Mouse (Mus musculus) frontal cortex, adult 2 months (tissue): ENCODE results near the gene Tff3. TPM values are rescaled to one million over a fixed set of nuclear protein-coding genes. Genes with fewer than 3 reads are reported as not detected.
A peak's percentile ranks its signal among the peaks of the same experiment; 100 is the strongest.

Experiments
- DNase-seq, 2 experiments: peaks; one replicate each; pipeline ENCODE4 v3.0.0; 2022; ENCODE audit warnings: low spot score in 1 of 2; ENCODE audit errors: extremely low spot score in 1 of 2
- polyA plus RNA-seq: library from polyadenylated mRNA; depleted of rRNA; stranded (reverse); fragments of >200 nt; gene quantifications from 2 replicates; pipeline ENCODE4 v1.2.3, GENCODE M21; 2012; rRNA removed

The Tff3 gene
- 0.24 and 1.8 TPM in 2 replicates for polyA plus RNA-seq

DNA sequence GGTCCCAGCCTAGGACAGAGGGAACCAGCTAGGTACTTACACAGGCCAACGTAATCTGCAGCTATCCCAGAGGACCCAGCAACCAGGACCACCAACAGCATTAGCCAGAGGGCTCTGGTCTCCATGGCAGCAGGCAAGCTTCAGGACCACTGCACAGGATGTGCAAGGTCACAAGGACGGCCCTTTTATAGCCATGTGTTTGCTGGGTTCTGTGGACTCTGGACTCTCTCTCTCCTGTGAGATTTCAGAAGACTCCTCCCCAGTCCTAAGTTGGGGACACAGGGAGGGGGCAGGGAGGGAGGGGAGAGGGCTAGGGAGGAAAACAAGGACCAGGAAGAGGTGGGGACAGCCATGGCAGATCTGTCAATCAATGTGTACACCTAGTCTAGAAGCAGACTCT lies at the start of gene Tff3:
Gene Tff3 (minus strand): TSS at position 195 of the 400 bp plus-strand sequence.
- no peak for DNase-seq

DNA sequence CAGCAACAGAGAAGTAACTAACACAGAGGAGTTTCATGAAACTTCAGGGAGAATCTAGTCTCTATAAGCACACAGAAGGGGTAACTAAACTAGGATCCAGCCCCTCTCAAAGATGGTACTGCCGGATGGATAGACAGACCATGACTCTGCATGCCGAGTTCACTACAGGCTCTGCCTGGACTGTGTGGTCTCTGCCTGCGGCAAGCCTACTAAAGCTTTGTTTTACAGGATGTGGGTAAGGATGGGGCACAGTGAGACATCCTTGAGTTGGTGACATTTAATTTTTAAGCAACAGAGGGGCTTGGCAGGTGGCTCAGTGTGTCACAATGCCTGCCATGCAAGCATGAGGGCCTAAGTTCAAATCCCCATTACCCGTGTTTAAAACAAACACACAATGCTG lies 46.9 kb upstream of the Tff3 start:
- no peak for DNase-seq

DNA sequence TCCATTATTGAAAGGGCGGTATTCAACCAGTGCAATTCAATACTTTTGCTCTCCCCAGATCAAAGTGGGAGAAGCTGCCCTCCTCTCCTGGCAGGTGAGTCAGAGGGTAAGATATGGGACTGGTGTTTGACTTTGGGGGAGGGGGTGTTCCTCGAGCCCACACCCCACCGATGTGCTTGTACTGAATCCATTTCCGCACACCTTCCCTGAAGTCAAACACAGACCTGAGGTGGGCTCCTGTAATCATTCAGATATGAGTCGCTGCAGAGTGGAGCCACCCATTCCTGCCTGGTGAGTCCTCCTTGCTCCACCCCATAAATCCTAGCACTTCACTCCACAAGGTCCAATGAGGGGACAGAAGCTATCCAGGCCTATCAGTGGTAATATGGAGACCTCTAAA lies 40.4 kb upstream of the Tff3 start:
- DNase-seq: no peak

DNA sequence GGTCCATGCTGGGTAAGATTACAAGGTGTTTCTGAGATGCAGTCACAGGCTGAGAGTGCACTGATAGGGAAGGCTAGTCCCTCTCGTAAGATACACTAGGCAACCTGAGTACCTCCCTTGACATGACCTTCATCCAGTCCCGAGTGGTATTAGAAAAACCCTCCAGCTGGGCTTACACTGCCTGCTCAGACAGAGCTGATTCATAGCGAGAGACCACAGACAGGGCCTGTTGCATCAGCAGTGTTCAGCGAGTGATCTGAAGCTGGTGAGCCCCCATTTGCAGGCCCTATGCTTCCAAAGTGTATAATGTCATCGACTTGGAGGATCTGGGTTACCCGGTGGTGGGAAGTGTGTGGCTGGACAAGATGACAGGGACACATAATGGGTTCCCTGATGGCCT lies 35.7 kb upstream of the Tff3 start, which contains the start of gene Tff1:
Gene Tff1 (minus strand): TSS at position 151 of the 400 bp plus-strand sequence.
- DNase-seq: no peak

DNA sequence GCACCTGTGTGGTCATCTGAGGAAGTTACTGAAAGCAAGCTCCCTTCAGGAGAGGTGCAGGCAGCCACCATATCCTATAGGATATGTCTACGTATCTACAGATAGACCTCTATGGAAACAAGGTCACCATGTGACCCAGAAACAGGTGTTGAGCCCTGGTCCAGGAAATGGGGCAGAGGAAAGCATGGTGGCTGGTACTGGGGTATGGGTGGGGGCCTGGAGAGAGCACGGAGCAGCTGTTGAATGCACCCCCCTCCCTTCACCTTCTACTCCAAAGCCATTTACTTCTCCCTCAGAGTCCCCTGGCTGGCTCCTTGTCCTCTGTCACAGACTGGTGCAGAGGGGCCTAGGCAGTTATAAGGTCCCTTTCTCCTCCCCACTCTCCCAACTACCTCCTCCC lies 34.4 kb upstream of the Tff3 start:
- no peak for DNase-seq

DNA sequence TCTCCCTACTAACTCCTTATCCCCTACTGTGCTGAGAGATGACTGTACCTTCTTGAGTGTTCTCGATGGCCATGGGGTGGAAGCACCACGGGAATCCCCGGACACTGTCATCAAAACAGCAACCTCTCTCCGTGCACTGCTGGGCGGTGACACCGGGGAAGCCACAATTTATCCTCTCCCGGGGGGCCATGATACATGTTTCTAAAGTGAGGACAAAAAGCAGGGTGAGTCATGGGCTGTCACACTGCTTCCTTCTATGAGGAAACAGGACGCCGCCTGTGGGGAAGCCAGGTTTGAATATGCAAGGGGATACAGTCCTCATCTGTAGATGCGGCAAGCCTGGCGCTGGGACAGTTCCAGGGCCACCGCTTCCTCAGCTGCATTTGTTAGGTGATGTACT lies 33.2 kb upstream of the Tff3 start:
- DNase-seq: no peak

DNA sequence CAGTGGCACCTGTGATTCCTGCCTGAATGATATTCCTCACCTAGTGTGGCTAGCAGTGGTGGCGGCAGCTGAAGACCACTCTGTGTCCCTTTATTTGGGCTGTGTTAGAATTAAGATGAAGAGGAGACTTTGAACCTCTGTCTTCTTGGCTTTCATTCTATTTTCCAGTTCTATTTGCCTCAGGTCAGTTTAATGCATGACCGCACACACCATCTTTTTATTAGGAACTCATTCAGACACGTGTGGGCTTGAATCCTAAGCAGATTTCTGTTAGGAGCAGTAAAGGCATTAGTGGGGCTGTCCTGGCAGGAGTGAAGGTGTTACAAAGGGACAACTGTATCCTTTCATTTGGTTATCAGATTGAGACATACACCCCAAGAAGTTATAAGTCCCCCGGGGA lies 30.8 kb upstream of the Tff3 start:
- no peak for DNase-seq

DNA sequence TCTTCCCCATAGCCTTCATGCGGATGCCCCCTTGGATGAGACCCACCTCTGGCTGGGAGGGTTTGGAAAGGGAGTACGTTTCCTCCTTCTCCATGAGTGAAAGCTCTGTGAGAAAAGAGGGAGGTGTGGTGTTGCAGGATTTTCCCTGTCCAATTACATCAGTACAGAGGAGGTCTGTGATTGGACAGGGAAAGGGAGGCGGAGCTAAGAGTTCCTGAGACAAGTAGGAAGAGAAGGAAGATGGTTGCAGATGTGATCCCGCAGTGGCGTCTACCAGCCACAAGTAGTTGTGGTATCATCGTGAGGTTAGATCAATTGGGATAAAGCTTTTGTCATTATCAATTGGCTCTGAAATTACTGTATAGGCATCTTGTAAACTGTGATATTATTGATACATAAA lies 28.5 kb upstream of the Tff3 start:
- no peak for DNase-seq

DNA sequence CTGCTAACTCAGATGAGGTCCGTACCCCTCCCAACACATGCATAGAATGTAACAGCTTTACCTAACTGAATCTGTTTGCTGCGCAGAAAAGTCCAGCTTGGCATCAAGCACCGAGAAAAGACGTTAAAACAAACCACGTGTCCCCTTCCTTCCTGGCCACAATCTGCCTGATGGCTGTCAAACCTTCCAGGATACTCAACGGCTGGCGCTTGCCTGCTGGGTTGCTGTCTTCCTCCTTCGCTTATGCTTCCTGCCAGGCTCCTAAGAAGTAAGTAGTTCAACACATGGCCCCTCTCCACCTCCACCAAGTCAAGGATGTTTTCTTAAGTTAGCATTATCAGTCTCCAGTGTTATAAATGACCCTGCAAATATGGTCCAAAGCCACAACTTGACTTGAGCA lies 24.3 kb upstream of the Tff3 start:
- DNase-seq: no peak

DNA sequence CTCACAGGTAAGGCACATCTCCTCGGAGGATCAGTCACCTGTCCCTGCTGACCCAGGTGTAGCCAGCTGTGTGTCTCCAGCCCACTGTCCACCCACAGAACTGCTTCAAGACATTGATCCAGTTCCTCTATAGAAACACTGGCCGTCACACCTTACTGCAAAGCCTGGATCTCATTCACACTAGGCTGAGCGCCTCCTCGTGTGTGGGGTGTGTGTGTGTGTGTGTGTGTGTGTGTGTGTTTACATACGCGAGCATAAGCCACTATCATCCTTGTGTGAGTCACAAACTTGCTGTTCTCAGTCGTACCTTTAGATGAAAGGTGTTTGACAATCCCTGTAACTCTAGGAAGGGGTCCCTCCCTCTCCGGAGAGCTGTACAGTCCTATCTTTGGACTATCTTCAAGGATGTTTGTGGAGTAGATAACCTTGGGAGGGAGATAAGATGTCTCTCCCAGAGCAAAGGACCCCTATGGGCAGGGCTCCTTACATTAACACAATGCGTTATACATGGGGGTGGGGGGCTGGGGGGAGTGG lies 23.6 kb upstream of the Tff3 start:
- DNase-seq: no peak

DNA sequence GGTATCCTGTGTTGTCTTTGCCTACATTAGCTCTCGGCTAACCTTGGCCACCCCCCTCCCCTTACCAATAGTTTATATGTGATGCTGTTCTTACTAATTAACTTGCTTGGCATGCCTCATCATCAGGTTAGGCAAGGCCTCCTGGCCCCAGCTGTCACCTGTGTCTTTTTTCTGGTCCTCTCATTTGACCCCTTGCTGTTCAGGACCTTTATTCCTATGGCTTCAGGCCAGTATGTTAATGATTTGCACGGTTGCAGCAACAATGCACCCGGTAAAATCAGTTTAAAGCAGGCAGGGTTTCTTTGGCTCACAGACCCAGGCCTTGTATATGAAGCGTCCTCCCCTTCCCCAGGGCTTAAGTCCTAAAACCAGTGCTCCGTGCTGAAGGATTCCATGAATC lies 23.1 kb upstream of the Tff3 start:
- DNase-seq: no peak

DNA sequence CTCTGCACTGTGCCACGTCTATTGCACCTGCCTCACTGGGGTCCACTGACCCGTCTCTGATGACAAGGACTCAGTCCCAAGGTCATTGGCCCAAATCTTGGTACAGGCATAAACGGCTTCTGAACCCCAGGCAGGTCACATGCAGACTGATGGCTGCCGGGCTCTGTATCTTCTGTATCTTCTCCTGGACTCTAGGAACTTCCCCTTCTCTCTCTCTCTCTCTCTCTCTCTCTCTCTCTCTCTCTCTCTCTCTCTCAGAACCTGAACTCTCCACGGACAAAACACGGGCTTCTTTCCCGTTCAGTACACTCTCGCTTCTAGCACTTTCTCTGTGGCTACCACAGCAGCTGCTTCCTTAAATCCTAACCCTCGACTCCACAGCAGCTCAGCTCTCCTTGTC lies 16.6 kb upstream of the Tff3 start:
- DNase-seq: no peak

DNA sequence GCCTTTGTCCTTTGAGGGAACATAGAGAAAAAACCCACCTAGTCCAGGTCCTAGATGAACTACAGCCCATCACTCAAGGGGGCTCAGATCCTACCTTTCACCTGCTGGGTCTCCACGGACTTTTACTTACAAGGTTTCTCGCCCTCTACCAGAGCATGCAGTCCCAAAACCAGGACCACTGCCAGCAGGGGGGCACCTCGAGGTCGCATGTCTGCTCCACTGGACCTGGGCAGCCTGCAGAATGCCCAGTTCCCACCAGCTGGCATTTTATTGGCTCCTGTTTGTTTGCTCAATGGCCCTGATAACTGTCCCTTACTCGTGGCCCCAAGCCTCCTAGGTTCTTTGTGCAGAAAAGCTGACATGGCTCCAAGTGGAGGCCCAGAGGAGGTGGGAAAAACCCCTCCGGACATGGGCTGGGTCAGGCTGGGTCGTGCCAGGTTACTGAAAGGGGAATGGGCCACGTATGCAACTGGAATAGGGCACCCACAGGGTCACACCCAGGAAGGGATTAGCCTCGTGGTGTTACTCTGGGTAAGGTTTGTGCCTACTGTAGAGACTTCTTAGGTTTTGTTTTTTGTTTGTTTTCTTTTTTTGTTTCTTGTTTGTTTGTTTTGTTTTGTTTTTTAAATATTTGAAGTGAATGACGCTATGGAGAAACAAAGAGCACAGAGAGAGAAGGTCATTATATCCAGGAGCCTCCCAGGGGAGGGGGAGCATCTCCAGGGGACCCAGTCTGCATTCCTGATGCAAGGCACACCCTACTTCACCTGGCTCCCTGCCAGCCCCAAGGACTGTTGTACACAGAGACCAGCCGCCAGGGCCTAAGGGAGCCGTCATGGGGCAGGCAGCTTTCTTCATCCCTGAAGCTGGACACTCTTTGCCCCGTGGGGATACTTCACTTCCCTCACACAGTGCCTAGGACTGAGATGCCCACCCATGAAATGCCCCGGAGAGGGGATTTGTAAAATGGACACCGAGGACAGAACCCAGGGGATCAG lies 14.9 kb upstream of the Tff3 start, which contains the start of gene Tff2:
Gene Tff2 (minus strand): TSS at position 243 of the 998 bp plus-strand sequence.
- DNase-seq: no peak

DNA sequence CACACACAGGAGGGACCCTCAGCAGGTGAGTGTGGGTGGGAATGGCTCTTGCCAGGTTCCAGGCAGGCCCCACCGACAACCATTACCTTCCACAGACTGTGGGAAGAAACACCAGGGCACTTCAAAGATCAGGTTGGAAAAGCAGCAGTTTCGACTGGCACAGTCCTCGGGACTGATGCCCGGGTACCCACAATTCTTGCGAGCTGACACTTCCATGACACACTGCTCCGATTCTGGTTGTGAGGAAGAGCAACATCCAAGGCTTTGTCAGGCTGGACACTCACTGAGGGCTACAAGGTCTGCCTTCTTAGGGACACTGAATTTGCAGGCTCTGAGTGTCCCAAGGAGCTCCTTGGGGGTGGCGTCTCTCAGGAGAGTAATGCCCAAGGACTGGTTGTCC lies 12.7 kb upstream of the Tff3 start:
- DNase-seq: no peak

DNA sequence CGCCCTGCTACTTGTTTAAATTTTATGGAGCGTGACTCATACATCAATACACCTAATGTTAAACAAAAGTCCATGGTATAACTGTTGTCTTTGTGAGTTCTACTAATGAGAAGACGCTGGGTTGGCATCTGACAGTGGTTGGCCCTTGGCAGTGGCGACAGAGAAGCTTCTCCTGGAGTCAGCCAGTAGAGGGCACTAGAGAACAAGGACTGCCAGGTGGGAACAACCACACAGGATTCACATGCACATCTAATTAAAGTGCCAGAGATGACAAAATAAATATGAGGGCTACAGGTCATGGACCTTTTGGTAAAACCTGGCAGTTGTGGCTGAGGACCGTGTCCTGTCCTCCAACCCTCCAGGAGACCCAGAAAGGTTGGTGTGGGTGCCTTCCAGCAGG lies 9.0 kb upstream of the Tff3 start:
- DNase-seq: peak in 1 of 2 experiments; percentile 87

DNA sequence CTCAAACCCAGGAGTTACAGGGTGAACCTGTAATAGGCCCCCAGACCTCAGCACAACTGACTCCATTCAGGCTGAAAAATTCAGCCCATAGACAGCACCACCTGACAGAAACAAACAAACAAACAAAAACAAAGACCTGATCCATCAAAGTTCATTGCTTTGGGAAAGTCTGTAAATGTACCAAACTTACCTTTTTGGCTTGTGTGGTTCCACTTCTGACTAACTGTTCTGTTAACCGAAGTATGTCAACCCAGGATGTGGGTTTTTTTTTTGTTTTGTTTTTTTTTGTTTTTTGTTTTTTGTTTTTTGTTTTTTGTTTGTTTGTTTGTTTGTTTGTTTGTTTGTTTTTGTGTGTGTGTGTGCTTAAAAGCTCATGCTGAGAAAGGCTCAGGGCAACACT lies 7.4 kb upstream of the Tff3 start:
- DNase-seq: no peak

DNA sequence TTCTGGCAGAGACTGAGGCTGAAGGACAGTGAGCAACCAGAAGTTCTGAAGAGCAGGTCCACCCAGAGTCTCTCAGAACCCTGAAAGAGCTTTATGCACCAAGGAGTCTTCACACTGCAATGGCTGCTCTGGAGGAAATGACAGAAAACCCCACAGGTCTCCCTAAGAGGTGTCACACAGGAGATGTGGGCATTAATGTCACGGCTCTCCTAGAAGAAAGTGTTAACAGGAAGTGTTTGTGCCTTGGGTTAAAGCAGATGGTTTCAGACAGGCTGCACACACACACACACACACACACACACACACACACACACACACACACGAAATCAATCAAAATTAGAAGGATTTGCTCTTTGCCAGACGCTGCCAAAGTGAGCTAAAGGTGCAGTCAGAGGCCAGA lies 6.8 kb upstream of the Tff3 start:
- no peak for DNase-seq

DNA sequence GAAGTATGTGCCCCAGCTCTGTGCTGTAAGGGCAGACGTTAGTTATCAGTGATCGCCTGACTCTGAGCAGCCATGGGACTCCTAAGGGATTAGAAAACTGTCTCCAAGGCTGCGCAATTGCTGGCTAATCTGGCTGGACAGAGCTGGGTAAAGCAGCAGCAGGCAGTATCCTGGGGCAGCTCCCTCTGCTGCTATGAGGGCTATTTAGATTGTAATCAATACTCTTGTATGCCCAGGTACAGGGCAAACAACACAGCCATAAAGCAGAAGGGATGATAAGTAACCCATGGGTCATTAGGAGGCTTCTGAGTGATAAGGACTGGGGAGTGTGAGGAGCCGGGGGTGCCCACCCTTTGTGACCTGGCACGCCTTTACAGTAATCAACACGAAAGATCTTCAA lies 5.5 kb upstream of the Tff3 start:
- no peak for DNase-seq

DNA sequence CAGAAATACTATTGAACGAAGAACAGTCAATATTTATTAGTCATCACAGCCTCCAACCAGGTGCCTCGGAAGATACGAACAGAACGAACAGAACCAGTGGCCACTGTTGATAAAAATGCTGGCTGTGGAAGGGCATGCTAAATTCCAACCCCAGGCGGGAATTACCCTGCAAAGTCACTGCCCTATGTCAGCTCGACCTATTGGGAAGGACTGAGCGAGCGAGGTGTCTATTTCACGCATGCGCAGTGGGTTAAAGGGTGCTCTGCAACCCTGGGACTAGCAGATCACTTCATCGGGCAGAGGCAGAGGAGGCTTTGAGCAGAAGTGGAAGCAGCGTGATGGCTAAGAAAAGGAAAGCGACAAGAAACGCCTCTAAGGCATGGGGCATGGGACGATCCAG lies 4.3 kb upstream of the Tff3 start:
- DNase-seq: no peak

DNA sequence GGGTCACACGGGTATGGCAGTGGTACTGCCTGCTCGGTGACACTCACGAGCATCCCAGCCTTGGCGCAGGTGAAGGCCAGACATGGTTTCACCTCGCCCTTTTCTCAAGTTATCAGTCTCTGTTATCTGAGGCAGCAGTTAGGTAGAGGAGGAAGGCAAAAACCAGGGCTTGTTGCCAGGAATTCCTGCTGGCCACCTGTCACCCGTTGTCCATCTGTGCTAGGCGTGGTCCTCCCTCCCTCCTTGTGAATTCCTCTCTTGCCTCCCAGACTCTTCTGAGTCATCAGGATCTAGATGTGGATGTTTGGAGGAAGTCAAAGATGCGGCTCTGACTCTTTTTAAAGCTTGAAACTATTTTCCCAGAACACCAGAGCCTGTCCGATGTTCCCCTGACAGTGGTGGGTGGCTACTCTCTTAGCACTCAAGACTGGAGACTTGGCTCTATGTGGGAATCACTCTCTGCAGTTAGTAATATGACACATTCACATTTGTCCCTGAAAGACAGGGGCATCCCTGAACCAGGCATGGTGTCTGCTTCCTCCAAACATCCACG lies 1.9 kb upstream of the Tff3 start:
- DNase-seq: peak in 1 of 2 experiments; percentile 53

DNA sequence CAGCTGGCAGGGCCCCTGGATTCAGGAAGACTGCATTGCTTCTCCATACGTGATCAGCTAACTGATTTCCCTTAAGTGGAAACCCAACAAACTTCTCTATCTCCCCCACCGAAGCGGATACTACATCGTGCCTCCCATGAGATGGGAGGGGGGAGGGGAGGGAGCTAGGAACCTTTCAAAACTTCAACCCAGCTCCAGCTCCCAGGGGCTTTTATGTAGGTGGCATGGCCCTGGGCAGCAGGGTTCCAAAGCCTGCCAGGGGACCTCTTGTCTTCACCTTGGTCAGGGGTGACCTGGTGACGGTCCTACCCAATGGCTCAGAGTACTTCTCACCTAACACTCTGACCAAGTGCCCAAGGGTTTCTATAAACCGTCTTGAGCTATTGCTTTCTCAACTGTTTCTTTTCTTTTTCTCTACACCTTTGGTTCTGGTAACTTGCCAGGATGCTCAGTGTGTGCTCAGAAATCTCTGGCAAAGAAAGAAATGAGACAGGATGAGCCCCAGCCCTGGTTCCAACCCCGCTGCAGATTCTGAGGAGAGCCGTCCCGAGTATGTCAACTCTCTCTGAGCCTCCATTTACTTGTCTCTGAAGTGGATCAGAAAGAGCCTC lies 633 bp downstream of the Tff3 start:
- DNase-seq: no peak
